Mouse (Mus musculus) G1E (cell line): ENCODE data around the gene D430042O09Rik. TPM values are rescaled to one million over a fixed set of nuclear protein-coding genes. Genes with fewer than 3 reads are reported as not detected.
A peak's percentile ranks its signal among the peaks of the same experiment; 100 is the strongest.

Source experiments
- ATAC-seq: 2 replicates; pipeline ENCODE4 v1.8.0; 2016; ENCODE audit warnings: mild to moderate bottlenecking; ENCODE audit not compliant: insufficient number of reproducible peaks, poor library complexity, low FRiP score, severe bottlenecking; ENCODE audit errors: extremely low read depth
- DNase-seq: peaks from one replicate; pipeline ENCODE4 v3.0.0; 2012; ENCODE audit warnings: low spot score
- H3K27me3 ChIP-seq: 2 replicates; pipeline ENCODE4 v1.6.1; 2012; ENCODE audit warnings: mild to moderate bottlenecking, low read length, inconsistent platforms; ENCODE audit not compliant: insufficient read depth
- H3K36me3 ChIP-seq: replicated peaks from 2 replicates; pipeline ENCODE3; 2012; ENCODE audit warnings: mild to moderate bottlenecking, inconsistent platforms
- H3K4me1 ChIP-seq: 2 replicates; pipeline ENCODE4 v1.6.1; 2012; ENCODE audit warnings: low read depth, low read length, inconsistent platforms, mixed read lengths; ENCODE audit not compliant: insufficient read depth
- H3K4me3 ChIP-seq: 2 replicates; pipeline ENCODE4 v1.5.1; 2012; ENCODE audit warnings: low read depth, mild to moderate bottlenecking, inconsistent platforms, low read length, moderate library complexity, mixed read lengths
- H3K9me3 ChIP-seq: replicated peaks from 2 replicates; pipeline ENCODE4 v1.6.1; 2012; ENCODE audit warnings: inconsistent platforms
- CTCF ChIP-seq: IDR thresholded peaks from 2 replicates; pipeline ENCODE4 v1.5.1; 2012; ENCODE audit warnings: low read depth, low read length, inconsistent platforms, mixed read lengths
- GATA1 ChIP-seq: IDR thresholded peaks from 2 replicates; pipeline ENCODE4 v1.6.1; 2012; ENCODE audit warnings: borderline replicate concordance, low read length, inconsistent platforms, mixed read lengths
- GATA2 ChIP-seq: IDR thresholded peaks from 2 replicates; pipeline ENCODE4 v1.6.1; 2012; ENCODE audit warnings: low read depth, low read length, inconsistent platforms, borderline replicate concordance
- POLR2AphosphoS5 ChIP-seq: IDR thresholded peaks from 2 replicates; pipeline ENCODE4 v1.6.1; 2012; ENCODE audit warnings: low read depth, low read length, inconsistent platforms; ENCODE audit not compliant: insufficient replicate concordance
- TAL1 ChIP-seq: conservative IDR thresholded peaks from 2 replicates; pipeline ENCODE4 v1.6.1; 2012; ENCODE audit warnings: low read depth, low read length, inconsistent platforms, mixed read lengths
- polyA plus RNA-seq: library from polyadenylated mRNA; stranded (reverse); fragments of >175 nt; gene quantifications from 2 replicates; pipeline ENCODE4 v1.2.3, GENCODE M21; 2012
- total RNA-seq, 2 experiments: library from RNA; stranded (forward) in 1 of 2; stranded (reverse) in 1 of 2; fragments of 200-1000 nt in 1 of 2; fragments of >200 nt in 1 of 2; fragmentation: Nextera tagmentation in 1 of 2; gene quantifications; 2 replicates each; pipeline ENCODE4 v1.2.3; 2014 to 2017

D430042O09Rik gene
- total and polyA plus RNA-seq, 3 experiments = 7.7 to 34.2 (median 17.6) TPM

DNA sequence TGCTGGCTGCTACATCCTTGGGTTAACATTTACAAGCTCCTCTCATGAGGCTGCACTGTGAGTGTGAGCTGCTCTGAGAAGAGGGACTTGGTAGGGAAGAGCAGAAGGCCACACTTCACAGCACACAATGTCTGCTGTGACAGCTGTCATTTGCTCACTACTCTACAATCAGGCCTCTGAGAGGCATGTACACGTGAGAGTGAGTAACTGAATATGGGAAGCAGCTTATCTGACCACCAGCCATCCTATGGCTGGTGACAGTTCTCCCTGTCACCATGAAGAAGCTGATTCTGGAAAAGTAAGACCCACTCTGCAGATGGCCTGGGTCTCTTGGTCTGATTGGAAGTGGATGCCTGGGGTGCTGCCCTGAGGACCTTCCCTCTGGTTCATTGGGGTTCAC lies 125.1 kb downstream of the D430042O09Rik start:
- Histone ChIP-seq H3K4me1 (peaks cover 2% of the 10 kb centered on the region; the same call in 1 of the 2 replicates), H3K36me3 (peaks cover 37% of the 10 kb centered on the region), H3K4me3 (no peak overlapping the region), H3K9me3 (no peaks in the 10 kb centered on the region), H3K27me3 (no peaks in the 10 kb centered on the region)
- ATAC-seq (no peak), DNase-seq (no peak)
- no peak for TF ChIP-seq CTCF
- no peak for TF ChIP-seq GATA1
- no peak for TF ChIP-seq TAL1

- ATAC-seq (no peak), DNase-seq (no peak)
- Histone ChIP-seq H3K9me3 (no peaks in the 10 kb centered on the region), H3K4me3 (no peak overlapping the region), H3K36me3 (peaks cover 37% of the 10 kb centered on the region), H3K27me3 (no peaks in the 10 kb centered on the region), H3K4me1 (peaks cover 2% of the 10 kb centered on the region; the same call in 1 of the 2 replicates)
- TF ChIP-seq CTCF = no peak
- TF ChIP-seq POLR2AphosphoS5 = no peak
- no peak for TF ChIP-seq GATA2
- no peak for TF ChIP-seq GATA1
- no peak for TF ChIP-seq TAL1
These were observed 125.8 kb downstream of the D430042O09Rik start for GRCm38 (mm10) chr7:125833471-125833870.

DNA sequence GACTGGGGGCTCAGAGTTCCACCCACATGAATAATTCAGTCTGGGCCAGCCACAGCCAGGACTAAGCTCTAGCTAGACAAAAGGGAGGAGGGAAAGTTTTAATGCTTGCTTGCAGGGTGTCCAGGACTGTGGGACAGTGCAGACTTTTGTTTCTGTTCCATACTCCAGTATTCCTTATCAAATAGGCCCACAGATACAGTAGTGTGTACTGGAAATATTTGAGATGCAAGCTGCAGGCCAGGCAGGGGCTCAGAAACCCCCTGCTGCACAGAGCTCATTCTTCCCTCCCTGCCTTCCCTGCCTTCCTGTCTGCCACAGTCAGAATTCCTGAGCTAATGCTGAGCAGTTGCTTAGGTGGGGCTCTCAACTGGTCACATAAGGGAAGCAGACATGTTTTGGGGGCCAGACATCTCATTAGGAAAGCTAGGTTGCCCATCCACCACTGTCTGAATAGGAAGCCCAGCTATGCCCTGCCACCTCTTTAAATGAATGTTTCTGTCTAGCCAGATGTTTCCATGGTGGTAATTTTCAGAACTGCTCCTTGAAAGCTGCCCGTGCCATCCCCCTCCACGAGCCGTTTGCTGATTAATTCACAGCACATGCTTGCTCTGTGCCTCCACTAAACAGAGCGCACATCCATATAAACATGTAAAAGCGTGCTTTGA lies 130.5 kb downstream of the D430042O09Rik start:
- DNase-seq (no peak), ATAC-seq (no peak)
- TF ChIP-seq CTCF (no peak), GATA2 (no peak), GATA1 (no peak), POLR2AphosphoS5 (no peak), TAL1 (no peak)
- H3K4me1 ChIP-seq = no peaks in the 10 kb centered on the region
- H3K4me3 ChIP-seq = no peak overlapping the region
- H3K27me3 ChIP-seq = no peaks in the 10 kb centered on the region
- peaks cover 21% of the 10 kb centered on the region for H3K36me3 ChIP-seq
- H3K9me3 ChIP-seq = no peaks in the 10 kb centered on the region

- TF ChIP-seq POLR2AphosphoS5 = no peak
- TF ChIP-seq CTCF = no peak
- no peak for TF ChIP-seq GATA2
- TF ChIP-seq GATA1 = no peak
- TF ChIP-seq TAL1 = no peak
- H3K9me3 ChIP-seq = no peaks in the 10 kb centered on the region
- peaks cover 13% of the 10 kb centered on the region for H3K4me1 ChIP-seq
- H3K27me3 ChIP-seq = peaks cover 2% of the 10 kb centered on the region; the same call in 1 of the 2 replicates
- DNase-seq = no peak
- H3K36me3 ChIP-seq = peaks cover 47% of the 10 kb centered on the region
- ATAC-seq = no peak
- H3K4me3 ChIP-seq = no peak overlapping the region
These were observed 137.9 kb downstream of the D430042O09Rik start for GRCm38 (mm10) chr7:125845611-125846010.

GRCm38 (mm10) chr7:125846866-125847527 lies 139.3 kb downstream of the D430042O09Rik start:
- H3K27me3 ChIP-seq = peaks cover 2% of the 10 kb centered on the region; the same call in 1 of the 2 replicates
- peaks cover 13% of the 10 kb centered on the region for H3K4me1 ChIP-seq

GRCm38 (mm10) chr7:125847528-125847866 lies 139.8 kb downstream of the D430042O09Rik start:
- Histone ChIP-seq H3K36me3 (peaks cover 57% of the 10 kb centered on the region), H3K4me3 (no peak overlapping the region), H3K9me3 (no peaks in the 10 kb centered on the region), H3K27me3 (peaks cover 2% of the 10 kb centered on the region; the same call in 1 of the 2 replicates), H3K4me1 (peaks cover 13% of the 10 kb centered on the region)
- DNase-seq (no peak), ATAC-seq (peak; percentile 80)
- no peak for TF ChIP-seq GATA2
- no peak for TF ChIP-seq POLR2AphosphoS5
- TF ChIP-seq GATA1 = no peak

More at GRCm38 (mm10) chr7:125846866-125847527, 139.3 kb downstream of the D430042O09Rik start:
- ATAC-seq = no peak
- no peak overlapping the region for H3K4me3 ChIP-seq
- no peak for DNase-seq
- H3K9me3 ChIP-seq = no peaks in the 10 kb centered on the region
- TF ChIP-seq TAL1 (no peak), POLR2AphosphoS5 (no peak), GATA2 (no peak), CTCF (no peak), GATA1 (no peak)
- H3K36me3 ChIP-seq = peaks cover 61% of the 10 kb centered on the region
